Mouse (Mus musculus) heart, adult 2 months (tissue): ENCODE results near the gene Setd1b. TPM values are rescaled to one million over a fixed set of nuclear protein-coding genes. Genes with fewer than 3 reads are reported as not detected.
A peak's percentile ranks its signal among the peaks of the same experiment; 100 is the strongest.

ENCODE experiments used
- DNase-seq, 2 experiments: peaks; one replicate each; pipeline ENCODE4 v3.0.0; 2021
- H3K27ac ChIP-seq: fragments of 200-600 bp; 2 replicates; pipeline ENCODE4 v1.8.1; 2022
- H3K27me3 ChIP-seq: fragments of 200-500 bp; 2 replicates; pipeline ENCODE4 v1.6.1; 2012; ENCODE audit warnings: mild to moderate bottlenecking, low read length, inconsistent platforms, mixed read lengths; ENCODE audit not compliant: control insufficient read depth, insufficient read depth
- H3K36me3 ChIP-seq: fragments of 200-500 bp; 2 replicates; pipeline ENCODE4 v1.6.1; 2012; ENCODE audit warnings: low read length, inconsistent platforms; ENCODE audit not compliant: control insufficient read depth, insufficient read depth
- H3K4me1 ChIP-seq: fragments of 200-500 bp; 2 replicates; pipeline ENCODE4 v1.6.1; 2011; ENCODE audit warnings: low read length; ENCODE audit not compliant: control insufficient read depth, insufficient read depth
- H3K4me3 ChIP-seq: fragments of 200-600 bp; 2 replicates; pipeline ENCODE4 v1.8.1; 2022
- H3K79me2 ChIP-seq: fragments of 200-500 bp; replicated peaks from 2 replicates; pipeline ENCODE4 v1.6.1; 2012; ENCODE audit warnings: mild to moderate bottlenecking, inconsistent platforms, low read length, moderate library complexity, mixed read lengths; ENCODE audit not compliant: control insufficient read depth, insufficient read depth
- H3K9ac ChIP-seq: fragments of 200-500 bp; 2 replicates; pipeline ENCODE4 v1.6.1; 2012; ENCODE audit warnings: low read depth, mild to moderate bottlenecking, control low read depth, inconsistent platforms, low read length, mixed read lengths
- CTCF ChIP-seq: fragments of 200-600 bp; IDR thresholded peaks from 2 replicates; pipeline ENCODE4 v1.8.1; 2022; ENCODE audit warnings: antibody characterized with exemption, mild to moderate bottlenecking, moderate library complexity
- EP300 ChIP-seq: fragments of 200-500 bp; IDR thresholded peaks from 2 replicates; pipeline ENCODE4 v1.6.1; 2011; ENCODE audit warnings: low read depth, low read length, control low read depth; ENCODE audit not compliant: insufficient read depth
- POLR2A ChIP-seq: fragments of 200-500 bp; IDR thresholded peaks from 2 replicates; pipeline ENCODE4 v1.6.1; 2011; ENCODE audit warnings: mild to moderate bottlenecking, low read depth, low read length, control low read depth; ENCODE audit not compliant: insufficient read depth
- WGBS: fragments of 180-500 bp; shearing (Covaris S2); methylation state at CpG from one replicate; pipeline ENCODE4 v1.1.7; 2018; 5-methylcytosine and 5-hydroxymethylcytosine counted together
- intact Hi-C: fragments of 180-260 bp; cut with DNase I; formaldehyde crosslinking; loops from one replicate; pipeline ENCODE4 v1.15.1; 2025
- polyA plus RNA-seq: library from polyadenylated mRNA; depleted of rRNA; stranded (reverse); fragments of >200 nt; gene quantifications from 2 replicates; pipeline ENCODE4 v1.2.3, GENCODE M21; 2012
- total RNA-seq, 2 experiments: library from RNA; stranded (reverse); gene quantifications; 2 replicates each; pipeline ENCODE4 v1.2.3; 2021

Setd1b gene
- total and polyA plus RNA-seq, 3 experiments = 7.4 to 19.4 (median 12.9) TPM

- no peak overlapping the region for H3K9ac ChIP-seq
Measured at GRCm38 (mm10) chr5:123150641-123151040, 8.6 kb downstream of the Setd1b start.

GRCm38 (mm10) chr5:123151077-123151476, 9.1 kb downstream of the Setd1b start:
- peaks cover 4% of the 10 kb centered on the region; the same call in 1 of the 2 replicates for H3K36me3 ChIP-seq
- intact Hi-C loops = no loop called here
- peak; percentile 48 to 72 for DNase-seq

More at GRCm38 (mm10) chr5:123150641-123151040, 8.6 kb downstream of the Setd1b start:
- Histone ChIP-seq H3K4me3 (no peak overlapping the region), H3K79me2 (peaks cover 8% of the 10 kb centered on the region), H3K4me1 (peaks cover 6% of the 10 kb centered on the region), H3K27ac (no peak overlapping the region), H3K36me3 (peaks cover 4% of the 10 kb centered on the region; the same call in 1 of the 2 replicates), H3K27me3 (no peaks in the 10 kb centered on the region)
- TF ChIP-seq POLR2A (no peak), EP300 (no peak), CTCF (no peak)
- DNase-seq = peak in 1 of 2 experiments; percentile 53
- intact Hi-C loops = no loop called here
- WGBS = 31% methylated on average over 7 of the region's 7 CpGs

GRCm38 (mm10) chr5:123151707-123152362, 9.8 kb downstream of the Setd1b start:
- intact Hi-C loops = no loop called here
- 79% methylated on average over 19 of the region's 19 CpGs for WGBS
- Histone ChIP-seq H3K4me3 (no peak overlapping the region), H3K79me2 (peaks cover 8% of the 10 kb centered on the region), H3K27ac (no peak overlapping the region), H3K9ac (no peak overlapping the region), H3K36me3 (peaks cover 4% of the 10 kb centered on the region; the same call in 1 of the 2 replicates), H3K27me3 (no peaks in the 10 kb centered on the region), H3K4me1 (peaks cover 6% of the 10 kb centered on the region)
- DNase-seq = no peak
- TF ChIP-seq CTCF (no peak), POLR2A (no peak), EP300 (no peak)

More at GRCm38 (mm10) chr5:123151077-123151476, 9.1 kb downstream of the Setd1b start:
- no peak overlapping the region for H3K9ac ChIP-seq
- no peaks in the 10 kb centered on the region for H3K27me3 ChIP-seq
- H3K4me1 ChIP-seq = peaks cover 6% of the 10 kb centered on the region
- 29% methylated on average over 7 of the region's 7 CpGs for whole genome bisulfite sequencing
- peaks cover 8% of the 10 kb centered on the region for H3K79me2 ChIP-seq
- TF ChIP-seq CTCF = no peak
- no peak for TF ChIP-seq POLR2A
- TF ChIP-seq EP300 = no peak
- H3K4me3 ChIP-seq = no peak overlapping the region
- H3K27ac ChIP-seq = no peak overlapping the region

GRCm38 (mm10) chr5:123152901-123153300, 10.9 kb downstream of the Setd1b start:
- intact Hi-C loops = no loop called here
- peaks cover 6% of the 10 kb centered on the region for H3K79me2 ChIP-seq
- H3K9ac ChIP-seq = no peak overlapping the region
- WGBS = 64% methylated on average over 1 of the region's 1 CpGs
- no peak overlapping the region for H3K27ac ChIP-seq
- no peak for TF ChIP-seq POLR2A
- peaks cover 4% of the 10 kb centered on the region; the same call in 1 of the 2 replicates for H3K36me3 ChIP-seq
- H3K4me1 ChIP-seq = peaks cover 6% of the 10 kb centered on the region
- no peak for DNase-seq
- no peaks in the 10 kb centered on the region for H3K27me3 ChIP-seq
- H3K4me3 ChIP-seq = no peak overlapping the region

- DNase-seq = peak; percentile 67 to 74
- no peaks in the 10 kb centered on the region; the same call in none of the 2 replicates for H3K79me2 ChIP-seq
- intact Hi-C loops = loop anchor here (1.0 kb wide), 1 partner anchor 38 kb away; no protein-coding TSS in a partner anchor
- no peak overlapping the region for H3K4me3 ChIP-seq
- H3K4me1 ChIP-seq = no peaks in the 10 kb centered on the region; the same call in 1 of the 2 replicates
- H3K27me3 ChIP-seq = no peaks in the 10 kb centered on the region
- H3K27ac ChIP-seq = no peak overlapping the region
- peak; percentile 83 for TF ChIP-seq EP300
- peak; percentile 84 for TF ChIP-seq CTCF
- no peak for TF ChIP-seq POLR2A
- no peaks in the 10 kb centered on the region; the same call in 1 of the 2 replicates for H3K36me3 ChIP-seq
- H3K9ac ChIP-seq = no peak overlapping the region
- 37% methylated on average over 7 of the region's 7 CpGs for WGBS
Measured at GRCm38 (mm10) chr5:123155425-123155824, 13.4 kb downstream of the Setd1b start.

- intact Hi-C loops = no loop called here
- 87% methylated on average over 12 of the region's 12 CpGs for WGBS
- Histone ChIP-seq H3K79me2 (no peaks in the 10 kb centered on the region; the same call in none of the 2 replicates), H3K4me3 (no peak overlapping the region), H3K4me1 (no peaks in the 10 kb centered on the region), H3K27ac (no peak overlapping the region), H3K27me3 (no peaks in the 10 kb centered on the region), H3K36me3 (no peaks in the 10 kb centered on the region), H3K9ac (no peak overlapping the region)
- DNase-seq = no peak
- TF ChIP-seq CTCF (peak; percentile 68), POLR2A (no peak), EP300 (no peak)
Measured at GRCm38 (mm10) chr5:123156763-123157162, 14.8 kb downstream of the Setd1b start.
